Mouse (Mus musculus) C2C12 (cell line): ENCODE data around the gene Prkaa1. TPM values are rescaled to one million over a fixed set of nuclear protein-coding genes. Genes with fewer than 3 reads are reported as not detected.

ENCODE experiments used
- H3K27me3 ChIP-seq: one replicate; pipeline ENCODE4 v1.6.1; 2011; ENCODE audit not compliant: control insufficient read depth, insufficient read depth, insufficient read length
- H3K36me3 ChIP-seq: one replicate; pipeline ENCODE4 v1.6.1; 2011; ENCODE audit not compliant: control insufficient read depth, insufficient read depth
- H3K4me3 ChIP-seq: one replicate; pipeline ENCODE4 v1.5.1; 2011; ENCODE audit warnings: mild to moderate bottlenecking, control low read depth; ENCODE audit not compliant: poor library complexity, insufficient read depth, severe bottlenecking
- H3K79me2 ChIP-seq: one replicate; pipeline ENCODE4 v1.6.1; 2011; ENCODE audit not compliant: control insufficient read depth, insufficient read depth
- H3K79me3 ChIP-seq: one replicate; pipeline ENCODE4 v1.6.1; 2011; ENCODE audit warnings: low read depth, control low read depth
- H3ac ChIP-seq: one replicate; pipeline ENCODE3; 2011; ENCODE audit warnings: low read depth; ENCODE audit not compliant: control insufficient read depth, insufficient read length
- CEBPB ChIP-seq: IDR thresholded peaks from one replicate; pipeline ENCODE4 v1.6.1; 2011; ENCODE audit warnings: low read depth, mild to moderate bottlenecking, control low read depth, moderate library complexity
- CTCF ChIP-seq: IDR thresholded peaks from one replicate; pipeline ENCODE4 v1.5.1; 2011; ENCODE audit not compliant: control insufficient read depth, insufficient read depth, insufficient read length
- FOSL1 ChIP-seq: IDR thresholded peaks from one replicate; pipeline ENCODE4 v1.8.0; 2011; ENCODE audit warnings: mild to moderate bottlenecking, low read length; ENCODE audit not compliant: poor library complexity, insufficient read depth, severe bottlenecking
- MAX ChIP-seq: IDR thresholded peaks from one replicate; pipeline ENCODE4 v1.6.1; 2011; ENCODE audit warnings: mild to moderate bottlenecking, control low read depth
- MYOD1 ChIP-seq: IDR thresholded peaks from one replicate; pipeline ENCODE4 v1.6.1; 2011; ENCODE audit warnings: low read depth; ENCODE audit not compliant: control insufficient read depth, insufficient read length
- MYOG ChIP-seq: IDR thresholded peaks from one replicate; pipeline ENCODE4 v1.6.1; 2011; ENCODE audit not compliant: control insufficient read depth, insufficient read length; ENCODE audit errors: extremely low read depth
- USF1 ChIP-seq: IDR thresholded peaks from one replicate; pipeline ENCODE4 v1.6.1; 2011; ENCODE audit warnings: low read depth, mild to moderate bottlenecking, control low read depth, moderate library complexity
- polyA plus RNA-seq: library from polyadenylated mRNA; unstranded; fragments of >200 nt; fragmentation: generic; extraction: Trizol; gene quantifications from one replicate; pipeline ENCODE4 v1.2.1, GENCODE M21; 2012; ENCODE audit warnings: missing spikeins

Gene Prkaa1
- polyA plus RNA-seq, 1 experiment, result 21.3 TPM

DNA sequence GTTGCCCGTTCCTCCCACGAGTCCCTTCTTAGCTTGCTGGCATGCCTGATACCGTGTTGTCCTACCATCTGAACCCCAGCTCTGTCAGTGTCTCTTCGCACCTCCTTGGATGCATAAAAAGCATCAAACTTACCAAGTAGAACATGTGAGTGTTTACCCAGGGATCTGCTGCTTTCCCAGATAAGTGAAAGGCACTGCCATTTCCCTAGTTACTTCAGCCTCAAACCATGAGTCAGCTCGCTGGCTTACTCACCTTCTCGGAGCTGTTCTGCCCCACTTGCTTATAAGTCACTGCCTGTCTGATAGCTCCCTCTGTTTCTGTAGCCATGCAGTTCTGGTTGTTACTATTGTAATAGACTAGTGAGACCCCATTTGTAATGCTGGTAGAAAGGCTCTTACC lies 50.8 kb downstream of the Prkaa1 start:
- no peaks in the 10 kb centered on the region for H3K79me2 ChIP-seq
- H3K36me3 ChIP-seq, result peaks cover 18% of the 10 kb centered on the region
- TF ChIP-seq MAX (no peak), FOSL1 (no peak), MYOD1 (no peak), USF1 (no peak), CEBPB (no peak), CTCF (no peak), MYOG (no peak)
- no peaks in the 10 kb centered on the region for H3K79me3 ChIP-seq
- H3K27me3 ChIP-seq, result no peaks in the 10 kb centered on the region
- H3K4me3 ChIP-seq, result no peak overlapping the region
- H3ac ChIP-seq, result no peak overlapping the region

DNA sequence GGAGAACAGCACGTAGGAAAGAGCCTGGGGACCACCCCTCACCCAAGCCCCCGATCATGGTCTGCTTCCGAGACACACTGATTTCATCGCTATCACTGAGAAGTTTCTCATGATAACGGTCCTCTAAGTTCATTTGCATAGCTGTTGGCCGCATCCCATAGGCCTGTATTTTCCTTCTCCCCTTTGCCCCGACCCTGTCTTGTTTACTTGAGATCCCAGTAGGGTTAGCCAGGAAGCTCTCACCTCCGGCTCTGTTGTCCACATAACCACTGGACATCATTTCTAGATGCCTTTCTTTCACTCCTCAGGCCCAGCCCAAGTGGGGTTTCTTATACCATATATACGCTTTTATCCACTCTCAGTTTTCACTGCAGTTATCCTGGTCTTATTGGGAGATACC lies 51.3 kb downstream of the Prkaa1 start:
- Histone ChIP-seq H3K79me3 (no peaks in the 10 kb centered on the region), H3K4me3 (no peak overlapping the region)
- no peak for TF ChIP-seq USF1
- no peak for TF ChIP-seq FOSL1
- no peak for TF ChIP-seq MAX
- no peak for TF ChIP-seq CTCF
- no peak for TF ChIP-seq MYOD1
- TF ChIP-seq MYOG, result no peak
- no peak for TF ChIP-seq CEBPB

DNA sequence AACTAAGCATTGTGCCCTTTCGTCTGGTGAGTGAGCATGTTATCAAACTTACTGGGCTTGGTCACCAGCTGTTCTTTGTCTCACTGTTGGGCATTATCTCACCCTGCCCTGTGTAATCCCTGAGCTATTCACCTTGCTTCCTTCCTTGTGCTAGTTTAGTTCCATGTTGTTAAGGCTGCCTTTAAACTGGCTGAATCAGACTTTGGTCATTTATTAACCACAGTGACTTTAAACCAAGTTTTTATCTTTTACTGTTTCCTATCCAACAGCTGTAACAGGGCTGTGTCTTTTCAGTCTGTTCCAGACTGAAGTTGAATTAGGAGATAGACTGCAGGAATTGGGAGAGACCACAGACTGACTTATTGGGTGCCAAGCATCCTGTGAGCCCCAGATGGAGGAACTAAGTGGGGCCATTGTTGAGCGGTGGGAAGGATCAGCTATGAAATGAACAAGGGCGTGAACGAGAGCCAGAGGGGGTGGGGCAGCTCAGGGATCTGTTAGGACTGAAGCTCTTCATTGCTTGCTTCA lies 52.4 kb downstream of the Prkaa1 start:
- no peaks in the 10 kb centered on the region for H3K79me2 ChIP-seq
- no peak overlapping the region for H3K4me3 ChIP-seq
- peaks cover 2% of the 10 kb centered on the region for H3K36me3 ChIP-seq
- no peaks in the 10 kb centered on the region for H3K27me3 ChIP-seq
- no peaks in the 10 kb centered on the region for H3K79me3 ChIP-seq
- TF ChIP-seq CEBPB (no peak), MYOD1 (peak; percentile 97)
- H3ac ChIP-seq, result no peak overlapping the region

More for the DNA sequence above, 51.3 kb downstream of the Prkaa1 start:
- H3K36me3 ChIP-seq, result peaks cover 13% of the 10 kb centered on the region
- no peaks in the 10 kb centered on the region for H3K27me3 ChIP-seq
- H3K79me2 ChIP-seq, result no peaks in the 10 kb centered on the region
- no peak overlapping the region for H3ac ChIP-seq

DNA sequence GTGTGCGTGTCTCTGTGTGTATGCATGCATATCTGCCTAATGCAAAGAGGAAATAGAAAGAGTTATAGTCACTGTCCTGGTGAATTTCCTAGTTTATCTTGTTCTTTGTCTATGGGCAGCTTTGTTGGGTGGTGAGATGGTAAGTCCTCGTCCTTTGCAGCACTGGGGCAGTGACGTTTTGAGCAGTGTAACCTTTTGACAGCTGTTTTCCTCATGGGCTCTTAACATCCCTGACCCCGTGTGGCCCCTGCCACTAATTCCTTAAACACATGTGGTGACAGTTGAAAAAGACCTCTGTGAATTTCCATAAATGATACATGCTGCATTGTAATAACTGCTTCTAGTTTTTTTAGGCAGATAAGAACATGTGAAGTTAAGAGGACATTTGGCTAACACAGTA lies 53.0 kb downstream of the Prkaa1 start:
- TF ChIP-seq MYOD1, result no peak
- TF ChIP-seq FOSL1, result no peak
- TF ChIP-seq MYOG, result no peak
- TF ChIP-seq MAX, result no peak
- TF ChIP-seq CEBPB, result no peak
- TF ChIP-seq CTCF, result no peak
- TF ChIP-seq USF1, result no peak

DNA sequence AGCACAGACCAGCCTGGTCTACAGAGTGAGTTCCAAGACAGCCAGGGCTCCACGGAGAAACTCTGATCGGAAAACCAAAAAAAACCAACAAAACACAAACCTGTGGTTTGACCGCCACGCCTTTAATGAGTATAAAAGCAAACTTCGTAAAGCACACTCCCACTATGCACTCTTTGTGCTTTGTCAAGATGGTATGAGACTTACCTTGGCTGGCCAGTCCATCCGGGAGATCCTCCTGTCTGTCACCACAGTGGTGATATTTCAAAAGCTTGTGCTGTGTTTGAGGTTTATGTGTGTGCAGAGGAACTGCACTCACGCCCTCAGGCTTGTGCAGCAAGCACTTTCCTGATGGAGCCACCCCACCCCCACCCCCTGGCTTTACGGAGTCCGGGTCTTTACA lies 61.6 kb downstream of the Prkaa1 start:
- no peak overlapping the region for H3ac ChIP-seq
- H3K36me3 ChIP-seq, result peaks cover 5% of the 10 kb centered on the region
- peaks cover 22% of the 10 kb centered on the region for H3K79me2 ChIP-seq
- H3K79me3 ChIP-seq, result peaks cover 4% of the 10 kb centered on the region
- H3K27me3 ChIP-seq, result no peaks in the 10 kb centered on the region
- TF ChIP-seq MYOD1 (no peak), CEBPB (no peak), MAX (no peak), USF1 (no peak), MYOG (no peak), FOSL1 (no peak), CTCF (no peak)
- H3K4me3 ChIP-seq, result no peak overlapping the region

More for the DNA sequence above, 53.0 kb downstream of the Prkaa1 start:
- H3K79me2 ChIP-seq, result peaks cover 4% of the 10 kb centered on the region
- H3K79me3 ChIP-seq, result no peaks in the 10 kb centered on the region
- peak overlapping the region; percentile 16 for H3ac ChIP-seq
- H3K36me3 ChIP-seq, result no peaks in the 10 kb centered on the region
- no peaks in the 10 kb centered on the region for H3K27me3 ChIP-seq
- no peak overlapping the region for H3K4me3 ChIP-seq

DNA sequence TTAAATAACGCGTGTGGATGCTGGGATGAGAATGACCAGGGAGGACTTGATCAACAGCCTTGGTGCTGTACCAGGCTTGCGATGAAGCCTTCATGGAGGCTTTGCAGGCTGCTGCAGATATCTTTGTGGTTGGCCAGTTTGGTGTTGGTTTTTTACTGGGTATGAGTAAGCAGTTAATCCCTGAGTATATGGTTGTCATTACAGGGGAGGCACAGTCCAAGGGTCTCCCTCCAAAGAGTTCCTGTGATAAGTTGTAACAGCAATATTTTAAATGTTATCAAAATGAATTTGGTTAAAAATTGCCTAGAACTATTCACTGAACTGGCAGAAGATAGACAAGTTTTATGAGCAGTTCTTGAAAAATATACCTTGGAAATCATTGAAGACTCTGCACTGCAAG lies 65.5 kb downstream of the Prkaa1 start:
- TF ChIP-seq MYOG (no peak), FOSL1 (no peak), CTCF (no peak), USF1 (no peak), MAX (no peak), MYOD1 (no peak), CEBPB (no peak)
- H3K4me3 ChIP-seq, result no peak overlapping the region
- H3ac ChIP-seq, result no peak overlapping the region
- H3K79me2 ChIP-seq, result peaks cover 9% of the 10 kb centered on the region
- H3K36me3 ChIP-seq, result peaks cover 29% of the 10 kb centered on the region
- H3K27me3 ChIP-seq, result no peaks in the 10 kb centered on the region
- no peaks in the 10 kb centered on the region for H3K79me3 ChIP-seq
